Mouse (Mus musculus): Measurements from ENCODE around the gene Rdh16. TPM values are rescaled to one million over a fixed set of nuclear protein-coding genes. Genes with fewer than 3 reads are reported as not detected.

The Rdh16 gene
- polyA plus RNA-seq (2014; fragmentation: Illumina TruSeq; extraction: RNeasy Lipid Tissue Mini Kit (QIAGEN cat#74804); ENCODE audit: low read depth, low replicate concordance), result 0.13 TPM

GRCm38 (mm10) chr10:127800891-127801290 lies at the start of gene Rdh16:
Rdh16 (plus strand) TSS chr10:127801152.

GRCm38 (mm10) chr10:127751548-127751947 lies 49.4 kb upstream of the Rdh16 start, which contains the start of gene Gpr182:
Gpr182 (minus strand) TSS chr10:127751732.

GRCm38 (mm10) chr10:127759181-127760110 lies 41.5 kb upstream of the Rdh16 start, which contains the start of the genes Rdh1 and Rdh16f1:
Rdh1 (plus strand) TSS chr10:127759721.
Rdh16f1 (plus strand) TSS chr10:127759787.

GRCm38 (mm10) chr10:127776011-127776410 lies 24.9 kb upstream of the Rdh16 start, which contains the start of gene Rdh9:
Rdh9 (plus strand) TSS chr10:127776386.

GRCm38 (mm10) chr10:127849628-127850027 lies 48.7 kb downstream of the Rdh16 start, which contains the start of gene Rdh19:
Rdh19 (plus strand) TSS chr10:127849928.

GRCm38 (mm10) chr10:127866232-127866631 lies 65.3 kb downstream of the Rdh16 start, which contains the start of gene Rdh16f2:
Rdh16f2 (plus strand) TSS chr10:127866474.

GRCm38 (mm10) chr10:127888605-127889004 lies 87.7 kb downstream of the Rdh16 start, which contains the start of gene Rdh7:
Rdh7 (minus strand) TSS chr10:127888817.

Other genes with a start within 250 kb of the Rdh16 start
- 0.77 TPM for gene Lrp1, start 180.0 kb upstream of the Rdh16 start, polyA plus RNA-seq (2014; fragmentation: Illumina TruSeq; extraction: RNeasy Lipid Tissue Mini Kit (QIAGEN cat#74804); ENCODE audit: low read depth, low replicate concordance)
- gene Stat6, start 158.2 kb upstream of the Rdh16 start, polyA plus RNA-seq (2014; fragmentation: Illumina TruSeq; extraction: RNeasy Lipid Tissue Mini Kit (QIAGEN cat#74804); ENCODE audit: low read depth, low replicate concordance), result 1.3 TPM
- 76.1 TPM for gene Nemp1, start 134.3 kb upstream of the Rdh16 start, polyA plus RNA-seq (2014; fragmentation: Illumina TruSeq; extraction: RNeasy Lipid Tissue Mini Kit (QIAGEN cat#74804); ENCODE audit: low read depth, low replicate concordance)
- 2.2 TPM for gene Nab2, start 132.6 kb upstream of the Rdh16 start, polyA plus RNA-seq (2014; fragmentation: Illumina TruSeq; extraction: RNeasy Lipid Tissue Mini Kit (QIAGEN cat#74804); ENCODE audit: low read depth, low replicate concordance)
- gene Myo1a, start 96.0 kb upstream of the Rdh16 start, polyA plus RNA-seq (2014; fragmentation: Illumina TruSeq; extraction: RNeasy Lipid Tissue Mini Kit (QIAGEN cat#74804); ENCODE audit: low read depth, low replicate concordance), result 2.4 TPM
- gene Tac2, start 76.7 kb upstream of the Rdh16 start, polyA plus RNA-seq (2014; fragmentation: Illumina TruSeq; extraction: RNeasy Lipid Tissue Mini Kit (QIAGEN cat#74804); ENCODE audit: low read depth, low replicate concordance), result not detected
- 2.0 TPM for gene Zbtb39, start 61.6 kb upstream of the Rdh16 start, polyA plus RNA-seq (2014; fragmentation: Illumina TruSeq; extraction: RNeasy Lipid Tissue Mini Kit (QIAGEN cat#74804); ENCODE audit: low read depth, low replicate concordance)
- gene Gpr182, start 49.4 kb upstream of the Rdh16 start, polyA plus RNA-seq (2014; fragmentation: Illumina TruSeq; extraction: RNeasy Lipid Tissue Mini Kit (QIAGEN cat#74804); ENCODE audit: low read depth, low replicate concordance), result 0.13 TPM
- 0.04 TPM for gene Rdh1, start 41.4 kb upstream of the Rdh16 start, polyA plus RNA-seq (2014; fragmentation: Illumina TruSeq; extraction: RNeasy Lipid Tissue Mini Kit (QIAGEN cat#74804); ENCODE audit: low read depth, low replicate concordance)
- gene Rdh16f1, start 41.4 kb upstream of the Rdh16 start, polyA plus RNA-seq (2014; fragmentation: Illumina TruSeq; extraction: RNeasy Lipid Tissue Mini Kit (QIAGEN cat#74804); ENCODE audit: low read depth, low replicate concordance), result not detected
- gene Rdh9, start 24.8 kb upstream of the Rdh16 start, polyA plus RNA-seq (2014; fragmentation: Illumina TruSeq; extraction: RNeasy Lipid Tissue Mini Kit (QIAGEN cat#74804); ENCODE audit: low read depth, low replicate concordance), result 0.45 TPM
- gene Rdh19, start 48.8 kb downstream of the Rdh16 start, polyA plus RNA-seq (2014; fragmentation: Illumina TruSeq; extraction: RNeasy Lipid Tissue Mini Kit (QIAGEN cat#74804); ENCODE audit: low read depth, low replicate concordance), result not detected
- not detected for gene Rdh16f2, start 65.3 kb downstream of the Rdh16 start, polyA plus RNA-seq (2014; fragmentation: Illumina TruSeq; extraction: RNeasy Lipid Tissue Mini Kit (QIAGEN cat#74804); ENCODE audit: low read depth, low replicate concordance)
- not detected for gene Rdh7, start 87.7 kb downstream of the Rdh16 start, polyA plus RNA-seq (2014; fragmentation: Illumina TruSeq; extraction: RNeasy Lipid Tissue Mini Kit (QIAGEN cat#74804); ENCODE audit: low read depth, low replicate concordance)
- gene Sdr9c7, start 97.4 kb downstream of the Rdh16 start, polyA plus RNA-seq (2014; fragmentation: Illumina TruSeq; extraction: RNeasy Lipid Tissue Mini Kit (QIAGEN cat#74804); ENCODE audit: low read depth, low replicate concordance), result 0.69 TPM
- gene Hsd17b6, start 206.5 kb downstream of the Rdh16 start, polyA plus RNA-seq (2014; fragmentation: Illumina TruSeq; extraction: RNeasy Lipid Tissue Mini Kit (QIAGEN cat#74804); ENCODE audit: low read depth, low replicate concordance), result not detected
- 23.5 TPM for gene Prim1, start 214.0 kb downstream of the Rdh16 start, polyA plus RNA-seq (2014; fragmentation: Illumina TruSeq; extraction: RNeasy Lipid Tissue Mini Kit (QIAGEN cat#74804); ENCODE audit: low read depth, low replicate concordance)
- gene Naca, start 234.4 kb downstream of the Rdh16 start, polyA plus RNA-seq (2014; fragmentation: Illumina TruSeq; extraction: RNeasy Lipid Tissue Mini Kit (QIAGEN cat#74804); ENCODE audit: low read depth, low replicate concordance), result 988 TPM

All from testis, adult 10 weeks (tissue).